Mouse (Mus musculus): ENCODE measurements around the gene Gng8. TPM values are rescaled to one million over a fixed set of nuclear protein-coding genes. Genes with fewer than 3 reads are reported as not detected.

The Gng8 gene
- polyA plus RNA-seq, 1 experiment from 2014 or later: 11.0 TPM

GRCm38 (mm10) chr7:16906889-16907559 is 15.4 kb downstream of the Gng8 start:
- no peak overlapping the region for H3K4me2 ChIP-seq (replicated peaks; ENCODE audit: low read depth, low read length)
- H3K9me3 ChIP-seq (ENCODE audit: control insufficient read depth, low read length): no peaks in the 10 kb centered on the region
- H3K36me3 ChIP-seq (ENCODE audit: control insufficient read depth, insufficient read depth, low read length): no peaks in the 10 kb centered on the region
- no peaks in the 10 kb centered on the region for H3K27me3 ChIP-seq (ENCODE audit: control insufficient read depth, insufficient read depth, low read length)
- no peak for DNase-seq (ENCODE audit: low spot score)
- peaks cover 2% of the 10 kb centered on the region; the same call in 1 of the 2 replicates for H3K4me1 ChIP-seq (replicated peaks; ENCODE audit: control insufficient read depth, insufficient read depth, low read length)
- H3K4me3 ChIP-seq (ENCODE audit: low read depth, low read length): no peak overlapping the region
- no peak for ATAC-seq (ENCODE audit: low FRiP score)
- 93% methylated on average over 41 of the region's 41 CpGs for WGBS
- no peak overlapping the region for H3K9ac ChIP-seq (ENCODE audit: low read depth, low read length)
- no peak overlapping the region for H3K27ac ChIP-seq (ENCODE audit: low read depth, low read length)

- Histone ChIP-seq H3K36me3 (ENCODE audit: control insufficient read depth, insufficient read depth, low read length) (no peaks in the 10 kb centered on the region), H3K4me2 (replicated peaks; ENCODE audit: low read depth, low read length) (no peak overlapping the region), H3K9me3 (ENCODE audit: control insufficient read depth, low read length) (no peaks in the 10 kb centered on the region), H3K4me3 (ENCODE audit: low read depth, low read length) (no peak overlapping the region), H3K9ac (ENCODE audit: low read depth, low read length) (no peak overlapping the region), H3K4me1 (replicated peaks; ENCODE audit: control insufficient read depth, insufficient read depth, low read length) (peaks cover 2% of the 10 kb centered on the region; the same call in 1 of the 2 replicates), H3K27ac (ENCODE audit: low read depth, low read length) (no peak overlapping the region), H3K27me3 (ENCODE audit: control insufficient read depth, insufficient read depth, low read length) (no peaks in the 10 kb centered on the region)
- DNase-seq (ENCODE audit: low spot score): no peak
- WGBS: 78% methylated on average over 7 of the region's 7 CpGs
- ATAC-seq (ENCODE audit: low FRiP score): no peak
Observed at GRCm38 (mm10) chr7:16907842-16908241, 16.3 kb downstream of the Gng8 start.

GRCm38 (mm10) chr7:16908367-16908766 is 16.8 kb downstream of the Gng8 start:
- 65% methylated on average over 11 of the region's 11 CpGs for WGBS
- Histone ChIP-seq H3K9ac (ENCODE audit: low read depth, low read length) (no peak overlapping the region), H3K4me3 (ENCODE audit: low read depth, low read length) (no peak overlapping the region), H3K27me3 (ENCODE audit: control insufficient read depth, insufficient read depth, low read length) (no peaks in the 10 kb centered on the region), H3K9me3 (ENCODE audit: control insufficient read depth, low read length) (no peaks in the 10 kb centered on the region), H3K4me1 (replicated peaks; ENCODE audit: control insufficient read depth, insufficient read depth, low read length) (peaks cover 2% of the 10 kb centered on the region; the same call in 1 of the 2 replicates), H3K4me2 (replicated peaks; ENCODE audit: low read depth, low read length) (no peak overlapping the region), H3K27ac (ENCODE audit: low read depth, low read length) (no peak overlapping the region), H3K36me3 (ENCODE audit: control insufficient read depth, insufficient read depth, low read length) (no peaks in the 10 kb centered on the region)
- ATAC-seq (ENCODE audit: low FRiP score) (no peak), DNase-seq (ENCODE audit: low spot score) (no peak)

GRCm38 (mm10) chr7:16908859-16909258 is 17.3 kb downstream of the Gng8 start:
- 69% methylated on average over 11 of the region's 11 CpGs for WGBS
- DNase-seq (ENCODE audit: low spot score) (no peak), ATAC-seq (ENCODE audit: low FRiP score) (no peak)
- H3K27me3 ChIP-seq (ENCODE audit: control insufficient read depth, insufficient read depth, low read length): no peaks in the 10 kb centered on the region
- no peak overlapping the region for H3K27ac ChIP-seq (ENCODE audit: low read depth, low read length)
- H3K4me3 ChIP-seq (ENCODE audit: low read depth, low read length): no peak overlapping the region
- no peaks in the 10 kb centered on the region for H3K36me3 ChIP-seq (ENCODE audit: control insufficient read depth, insufficient read depth, low read length)
- H3K9ac ChIP-seq (ENCODE audit: low read depth, low read length): no peak overlapping the region
- H3K4me2 ChIP-seq (replicated peaks; ENCODE audit: low read depth, low read length): no peak overlapping the region
- no peaks in the 10 kb centered on the region for H3K9me3 ChIP-seq (ENCODE audit: control insufficient read depth, low read length)
- peaks cover 2% of the 10 kb centered on the region; the same call in 1 of the 2 replicates for H3K4me1 ChIP-seq (replicated peaks; ENCODE audit: control insufficient read depth, insufficient read depth, low read length)

- no peak for ATAC-seq (ENCODE audit: low FRiP score)
- DNase-seq (ENCODE audit: low spot score): no peak
- WGBS: 54% methylated on average over 10 of the region's 10 CpGs
- Histone ChIP-seq H3K9me3 (ENCODE audit: control insufficient read depth, low read length) (no peaks in the 10 kb centered on the region), H3K4me1 (replicated peaks; ENCODE audit: control insufficient read depth, insufficient read depth, low read length) (0 out of 2 replicates have a peak, but pooled peaks cover 2% of the 10 kb centered on the region), H3K36me3 (ENCODE audit: control insufficient read depth, insufficient read depth, low read length) (no peaks in the 10 kb centered on the region), H3K9ac (ENCODE audit: low read depth, low read length) (no peak overlapping the region), H3K4me2 (replicated peaks; ENCODE audit: low read depth, low read length) (no peak overlapping the region), H3K27me3 (ENCODE audit: control insufficient read depth, insufficient read depth, low read length) (no peaks in the 10 kb centered on the region), H3K4me3 (ENCODE audit: low read depth, low read length) (no peak overlapping the region), H3K27ac (ENCODE audit: low read depth, low read length) (no peak overlapping the region)
Observed at GRCm38 (mm10) chr7:16909909-16910308, 18.3 kb downstream of the Gng8 start.

- H3K4me2 ChIP-seq (replicated peaks; ENCODE audit: low read depth, low read length): no peak overlapping the region
- no peak for ATAC-seq (ENCODE audit: low FRiP score)
- H3K9ac ChIP-seq (ENCODE audit: low read depth, low read length): no peak overlapping the region
- DNase-seq (ENCODE audit: low spot score): no peak
- H3K27ac ChIP-seq (ENCODE audit: low read depth, low read length): no peak overlapping the region
- WGBS: 89% methylated on average over 3 of the region's 3 CpGs
- peaks cover 4% of the 10 kb centered on the region for H3K36me3 ChIP-seq (ENCODE audit: control insufficient read depth, insufficient read depth, low read length)
- no peaks in the 10 kb centered on the region for H3K9me3 ChIP-seq (ENCODE audit: control insufficient read depth, low read length)
- no peaks in the 10 kb centered on the region for H3K27me3 ChIP-seq (ENCODE audit: control insufficient read depth, insufficient read depth, low read length)
- H3K4me3 ChIP-seq (ENCODE audit: low read depth, low read length): no peak overlapping the region
- 0 out of 2 replicates have a peak, but pooled peaks cover 2% of the 10 kb centered on the region for H3K4me1 ChIP-seq (replicated peaks; ENCODE audit: control insufficient read depth, insufficient read depth, low read length)
Observed at GRCm38 (mm10) chr7:16911904-16912303, 20.3 kb downstream of the Gng8 start.

GRCm38 (mm10) chr7:16912360-16912759 is 20.8 kb downstream of the Gng8 start:
- Histone ChIP-seq H3K9ac (ENCODE audit: low read depth, low read length) (no peak overlapping the region), H3K36me3 (ENCODE audit: control insufficient read depth, insufficient read depth, low read length) (peaks cover 8% of the 10 kb centered on the region), H3K4me1 (replicated peaks; ENCODE audit: control insufficient read depth, insufficient read depth, low read length) (0 out of 2 replicates have a peak, but pooled peaks cover 2% of the 10 kb centered on the region), H3K4me3 (ENCODE audit: low read depth, low read length) (no peak overlapping the region), H3K4me2 (replicated peaks; ENCODE audit: low read depth, low read length) (no peak overlapping the region), H3K27ac (ENCODE audit: low read depth, low read length) (no peak overlapping the region), H3K9me3 (ENCODE audit: control insufficient read depth, low read length) (no peaks in the 10 kb centered on the region), H3K27me3 (ENCODE audit: control insufficient read depth, insufficient read depth, low read length) (no peaks in the 10 kb centered on the region)
- DNase-seq (ENCODE audit: low spot score): no peak
- ATAC-seq (ENCODE audit: low FRiP score): no peak
- whole genome bisulfite sequencing: 75% methylated on average over 6 of the region's 6 CpGs

GRCm38 (mm10) chr7:16913806-16914452 is 22.3 kb downstream of the Gng8 start:
- 41% methylated on average over 10 of the region's 10 CpGs for WGBS
- no peaks in the 10 kb centered on the region for H3K9me3 ChIP-seq (ENCODE audit: control insufficient read depth, low read length)
- peaks cover 11% of the 10 kb centered on the region for H3K36me3 ChIP-seq (ENCODE audit: control insufficient read depth, insufficient read depth, low read length)
- H3K27ac ChIP-seq (ENCODE audit: low read depth, low read length): no peak overlapping the region
- H3K4me3 ChIP-seq (ENCODE audit: low read depth, low read length): no peak overlapping the region
- H3K4me1 ChIP-seq (replicated peaks; ENCODE audit: control insufficient read depth, insufficient read depth, low read length): peaks cover 6% of the 10 kb centered on the region; the same call in 1 of the 2 replicates
- no peak overlapping the region for H3K9ac ChIP-seq (ENCODE audit: low read depth, low read length)
- ATAC-seq (ENCODE audit: low FRiP score): peak; percentile 60
- peak; percentile 87 for DNase-seq (ENCODE audit: low spot score)
- H3K4me2 ChIP-seq (replicated peaks; ENCODE audit: low read depth, low read length): no peak overlapping the region
- H3K27me3 ChIP-seq (ENCODE audit: control insufficient read depth, insufficient read depth, low read length): no peaks in the 10 kb centered on the region
